In the genomic region with DNA sequence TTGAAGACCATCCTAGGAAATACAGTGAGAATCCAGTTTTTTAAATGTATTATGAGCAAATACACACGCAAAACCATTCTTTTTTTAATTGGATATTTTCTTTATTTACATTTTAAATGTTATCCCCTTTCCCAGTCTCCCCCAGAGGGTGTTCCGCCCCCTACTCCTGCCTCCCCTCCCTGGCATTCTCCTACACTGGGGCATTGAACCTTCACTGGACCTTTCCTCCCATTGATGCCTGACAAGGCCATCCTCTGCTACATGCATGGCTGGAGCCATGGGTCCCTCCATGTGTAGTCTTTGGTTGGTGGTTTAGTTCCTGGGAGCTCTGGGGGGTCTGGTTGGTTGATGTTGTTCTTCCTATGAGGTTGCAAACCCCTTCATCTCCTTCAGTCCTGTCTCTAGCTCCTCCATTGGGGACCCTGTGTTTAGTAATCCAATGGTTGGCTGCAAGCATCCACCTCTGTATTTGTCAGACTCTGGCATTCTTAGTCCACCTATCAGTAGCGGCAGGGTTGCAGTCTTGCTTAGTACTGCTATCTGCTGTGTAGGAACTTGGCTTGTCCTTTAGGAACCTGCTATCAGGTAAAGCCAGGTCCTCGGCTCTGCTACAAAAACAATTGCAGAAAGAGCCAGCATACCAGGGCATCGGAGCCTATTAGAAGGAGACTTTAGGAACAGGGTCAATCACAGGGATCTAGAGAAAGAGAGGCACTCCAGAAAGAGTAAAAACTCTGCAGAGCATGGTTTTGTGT, we compare ENCODE assay signal across 22 mouse cellular contexts.
"Had no signal": no experiment of that assay in that cellular context is flagged by ENCODE, and none has a peak within 500 bp of the region (broad histone marks: within the 10 kb centered on the region; RNA-seq: fewer than 3 reads in every experiment).

No protein-coding gene starts in this region.

- H3K9ac ChIP-seq: forebrain, embryonic 15.5 days; forebrain, postnatal 0 days; hindbrain, embryonic 13.5 days; hindbrain, embryonic 15.5 days; limb, embryonic 13.5 days; limb, embryonic 15.5 days; liver, embryonic 14.5 days had no signal

- H3K27me3 ChIP-seq: forebrain, embryonic 15.5 days; hindbrain, embryonic 13.5 days; hindbrain, embryonic 15.5 days; limb, embryonic 13.5 days; limb, embryonic 15.5 days had no signal

- H3K4me3 ChIP-seq: forebrain, embryonic 15.5 days; heart, adult 2 months; heart, embryonic 10.5 days; hindbrain, embryonic 13.5 days; hindbrain, embryonic 15.5 days; limb, embryonic 13.5 days; limb, embryonic 15.5 days had no signal

- ATAC-seq: forebrain, embryonic 15.5 days; forebrain, postnatal 0 days; hindbrain, postnatal 0 days; intestine, embryonic 16.5 days had no signal

- H3K4me2 ChIP-seq: forebrain, embryonic 15.5 days; hindbrain, embryonic 13.5 days; hindbrain, embryonic 15.5 days; limb, embryonic 13.5 days; limb, embryonic 15.5 days had no signal

- DNase-seq: forebrain, postnatal 0 days; gastrocnemius, postnatal 14 days; gastrocnemius, postnatal 36 days; heart, adult 11 months; heart, adult 2 months; heart, postnatal 10 days; kidney, adult 11 months; kidney, adult 8-10 months; kidney, postnatal 14 days; layer of hippocampus, adult 9-11 months; layer of hippocampus, postnatal 36 days; left cerebral cortex, postnatal 4 days had no signal

- H3K27ac ChIP-seq: forebrain, embryonic 15.5 days; heart, adult 2 months; heart, embryonic 10.5 days; hindbrain, embryonic 13.5 days; hindbrain, embryonic 15.5 days; hindbrain, postnatal 0 days; kidney, postnatal 0 days; limb, embryonic 13.5 days; limb, embryonic 15.5 days; liver, embryonic 14.5 days had no signal

- H3K4me1 ChIP-seq: forebrain, embryonic 15.5 days; heart, embryonic 10.5 days; hindbrain, embryonic 13.5 days; hindbrain, embryonic 15.5 days; limb, embryonic 13.5 days; limb, embryonic 15.5 days had no signal

- H3K9me3 ChIP-seq: forebrain, embryonic 15.5 days; heart, embryonic 10.5 days; hindbrain, embryonic 13.5 days; hindbrain, embryonic 15.5 days; limb, embryonic 13.5 days; limb, embryonic 15.5 days had no signal

- H3K36me3 ChIP-seq: forebrain, embryonic 15.5 days; heart, embryonic 10.5 days; hindbrain, embryonic 13.5 days; hindbrain, embryonic 15.5 days; limb, embryonic 13.5 days; limb, embryonic 15.5 days had no signal
